In the genomic region with DNA sequence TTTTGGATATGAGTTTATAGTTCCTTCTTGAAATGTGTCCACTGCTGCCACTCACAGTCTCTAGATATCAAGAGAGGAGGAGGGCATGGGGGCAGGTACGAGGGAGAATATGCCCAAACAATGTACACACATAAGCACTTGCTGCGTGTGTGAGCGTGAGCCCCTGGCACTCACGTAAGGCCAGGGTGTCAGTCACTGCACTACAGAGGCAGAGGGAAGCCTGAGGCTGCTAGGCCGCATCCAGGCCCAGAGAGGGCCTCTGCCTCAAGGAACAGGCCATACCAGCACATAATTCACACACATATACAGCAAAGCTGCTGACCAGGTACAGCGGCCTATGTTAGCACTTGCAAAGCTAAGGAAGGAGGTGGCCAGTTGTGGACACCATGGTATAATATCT, we compare ENCODE assay signal across 9 mouse cellular contexts. TPM values are rescaled to one million over a fixed set of nuclear protein-coding genes. Genes with fewer than 3 reads are reported as not detected.
DNase-seq lines count a peak whose midpoint lies in the region; ATAC-seq and TF ChIP-seq lines count a peak whose summit lies in the region.
"Had no signal": no experiment of that assay in that cellular context is flagged by ENCODE, and none has a peak within 500 bp of the region (broad histone marks: within the 10 kb centered on the region; RNA-seq: fewer than 3 reads in every experiment).

No protein-coding gene starts in this region.

- TF ChIP-seq POLR2A in kidney, adult 2 months (IDR thresholded peaks at IDR 0.05; ENCODE audit: low read depth, low read length), result no peak
- TF ChIP-seq POLR2A in CH12.LX (IDR thresholded peaks at IDR 0.05; ENCODE audit: low read depth, low read length), result no peak

- no peaks in the 10 kb centered on the region for H3K36me3 ChIP-seq in kidney, adult 2 months (ENCODE audit: control insufficient read depth, insufficient read depth, low read length)
- peaks cover 7 to 26% of the 10 kb centered on the region in 2 experiments for H3K36me3 ChIP-seq in CH12.LX (replicated peaks in 1 of 2; ENCODE audit: control insufficient read depth in 1 of 2, insufficient read depth in 1 of 2, low read length in 1 of 2)
- H3K36me3 ChIP-seq in embryonic facial prominence, embryonic 14.5 days (ENCODE audit: control insufficient read depth, insufficient read depth, low read length), result peaks cover 20% of the 10 kb centered on the region
- peaks cover 19% of the 10 kb centered on the region for H3K36me3 ChIP-seq in limb, embryonic 13.5 days

- 79% methylated on average over 6 of the region's 6 CpGs for WGBS in kidney, adult 2 months
- 88% methylated on average over 6 of the region's 6 CpGs for WGBS in embryonic facial prominence, embryonic 14.5 days
- 81% methylated on average over 6 of the region's 6 CpGs for WGBS in limb, embryonic 13.5 days

- TF ChIP-seq EP300 in CH12.LX (IDR thresholded peaks at IDR 0.05; ENCODE audit: low read length), result no peak

- H3K9me3 ChIP-seq in CH12.LX (replicated peaks; ENCODE audit: low read length), result no peaks in the 10 kb centered on the region
- H3K9me3 ChIP-seq in embryonic facial prominence, embryonic 14.5 days (ENCODE audit: control insufficient read depth, low read length), result no peaks in the 10 kb centered on the region
- H3K9me3 ChIP-seq in limb, embryonic 13.5 days, result no peaks in the 10 kb centered on the region

- H3K4me2 ChIP-seq in CH12.LX (ENCODE audit: insufficient read depth, low read depth, poor library complexity, severe bottlenecking), result peak overlapping the region; percentile 97
- H3K4me2 ChIP-seq in embryonic facial prominence, embryonic 14.5 days (ENCODE audit: low read depth, low read length), result peak overlapping the region; percentile 78
- peak overlapping the region; percentile 71 for H3K4me2 ChIP-seq in limb, embryonic 13.5 days (replicated peaks)

- H3K27me3 ChIP-seq in kidney, adult 2 months (replicated peaks; ENCODE audit: control insufficient read depth, insufficient read depth, low read length), result no peaks in the 10 kb centered on the region
- no peaks in the 10 kb centered on the region for H3K27me3 ChIP-seq in CH12.LX (replicated peaks)
- no peaks in the 10 kb centered on the region for H3K27me3 ChIP-seq in embryonic facial prominence, embryonic 14.5 days (replicated peaks; ENCODE audit: control insufficient read depth, insufficient read depth, low read length)
- no peaks in the 10 kb centered on the region for H3K27me3 ChIP-seq in limb, embryonic 13.5 days
- H3K27me3 ChIP-seq: Patski had no signal

- no peak for TF ChIP-seq CTCF in kidney, adult 2 months (conservative IDR thresholded peaks at IDR 0.05; ENCODE audit: insufficient read depth, insufficient read length, low read depth, low read length)
- TF ChIP-seq CTCF in CH12.LX (conservative IDR thresholded peaks at IDR 0.05 in 1 of 2, IDR thresholded peaks at IDR 0.05 in 1 of 2; ENCODE audit: low read depth in 2 of 2, low read length in 2 of 2), result no peak

- no peak overlapping the region for H3K4me3 ChIP-seq in kidney, adult 2 months (ENCODE audit: insufficient read depth, low read depth, low read length)
- H3K4me3 ChIP-seq in CH12.LX (replicated peaks in 1 of 3; ENCODE audit: low read depth in 2 of 3, low read length in 2 of 3, poor library complexity in 1 of 3), result peak overlapping the region; percentile 61 to 96 (median 74)
- peak overlapping the region; percentile 99; the same call in 1 of the 2 replicates for H3K4me3 ChIP-seq in embryonic facial prominence, embryonic 14.5 days (ENCODE audit: low read depth, low read length)
- H3K4me3 ChIP-seq in limb, embryonic 13.5 days, result peak overlapping the region; percentile 77

- dilution Hi-C loops in CH12.LX (cut with MboI; ENCODE audit: extremely low pct_ligation_motif_present, extremely low pct_unique_long_range_greater_than_20kb, low sequenced_read_pairs), result no loop called here

- peaks cover 12% of the 10 kb centered on the region; the same call in 1 of the 2 replicates for H3K4me1 ChIP-seq in kidney, adult 2 months (ENCODE audit: control insufficient read depth, insufficient read depth, low read length)
- peaks cover 6 to 24% of the 10 kb centered on the region in 2 experiments for H3K4me1 ChIP-seq in CH12.LX (ENCODE audit: control insufficient read depth in 1 of 2, insufficient read depth in 2 of 2)
- H3K4me1 ChIP-seq in embryonic facial prominence, embryonic 14.5 days (ENCODE audit: control insufficient read depth, insufficient read depth, low read length), result peaks cover 12% of the 10 kb centered on the region
- H3K4me1 ChIP-seq in limb, embryonic 13.5 days, result peaks cover 18% of the 10 kb centered on the region

- H3K79me2 ChIP-seq in CH12.LX (replicated peaks; ENCODE audit: control insufficient read depth, extremely low read depth, insufficient read depth, poor library complexity, severe bottlenecking), result peaks cover 40% of the 10 kb centered on the region

- DNase-seq in kidney, adult 2 months, result no peak
- DNase-seq in kidney, adult 11 months, result no peak
- DNase-seq in CH12.LX (ENCODE audit: extremely low read depth), result no peak
- DNase-seq in embryonic facial prominence, embryonic 14.5 days (ENCODE audit: low spot score), result no peak
- no peak for DNase-seq in testis, postnatal 14 days (ENCODE audit: low spot score)
- DNase-seq in frontal cortex, postnatal 10 days (ENCODE audit: low spot score in 2 of 2), result no peak

- H3K27ac ChIP-seq in kidney, adult 2 months (ENCODE audit: insufficient read depth, low read depth, low read length), result 0 out of 2 replicates have a peak overlapping the region, but pooled peaks have one; percentile 3
- peak overlapping the region; percentile 83 for H3K27ac ChIP-seq in CH12.LX (ENCODE audit: insufficient read depth, low read depth)
- no peak overlapping the region for H3K27ac ChIP-seq in embryonic facial prominence, embryonic 14.5 days (replicated peaks; ENCODE audit: low read depth, low read length)
- no peak overlapping the region for H3K27ac ChIP-seq in limb, embryonic 13.5 days

- in situ Hi-C loops in CH12.LX (cut with MboI; ENCODE audit: low pct_ligation_motif_present, low pct_unique_long_range_greater_than_20kb, low sequenced_read_pairs), result no loop called here

- no peak for ATAC-seq in embryonic facial prominence, embryonic 14.5 days (ENCODE audit: low read depth)
- ATAC-seq in limb, embryonic 13.5 days (ENCODE audit: low FRiP score, low read depth), result no peak
- ATAC-seq in CD4-positive, CD25-positive, alpha-beta regulatory T cell, adult 4 months, result no peak
- ATAC-seq: Patski had no signal

- H3K9ac ChIP-seq in CH12.LX (ENCODE audit: insufficient read depth, low read depth), result peak overlapping the region; percentile 86
- peak overlapping the region; percentile 99; the same call in 1 of the 2 replicates for H3K9ac ChIP-seq in embryonic facial prominence, embryonic 14.5 days (ENCODE audit: low read depth, low read length)
- H3K9ac ChIP-seq in limb, embryonic 13.5 days, result 0 out of 2 replicates have a peak overlapping the region, but pooled peaks have one; percentile 40

- TF ChIP-seq RAD21 in CH12.LX (IDR thresholded peaks at IDR 0.05; ENCODE audit: low read depth, low read length), result no peak

TF ChIP-seq in CH12.LX, 34 proteins besides CTCF, POLR2A, EP300 and RAD21 (continues in another document):
- TF ChIP-seq JUND (conservative IDR thresholded peaks at IDR 0.05; ENCODE audit: low read depth, low read length) (no peak), PAX5 (IDR thresholded peaks at IDR 0.05; ENCODE audit: low read length) (no peak), NRF1 (IDR thresholded peaks at IDR 0.05; ENCODE audit: low read depth, low read length) (no peak), ZNF384 (IDR thresholded peaks at IDR 0.05; ENCODE audit: low read depth, low read length) (no peak), POLR2AphosphoS2 (IDR thresholded peaks at IDR 0.05; ENCODE audit: low read depth, low read length) (no peak), MEF2A (IDR thresholded peaks at IDR 0.05; ENCODE audit: borderline replicate concordance, low read depth, low read length) (no peak), CHD1 (IDR thresholded peaks at IDR 0.05; ENCODE audit: low read depth, low read length) (no peak), NELFE (IDR thresholded peaks at IDR 0.05; ENCODE audit: low read depth, low read length) (no peak), SMC3 (IDR thresholded peaks at IDR 0.05; ENCODE audit: low read depth, low read length) (no peak), IRF4 (IDR thresholded peaks at IDR 0.05; ENCODE audit: low read depth, low read length) (no peak), ZKSCAN1 (IDR thresholded peaks at IDR 0.05; ENCODE audit: borderline replicate concordance, low read depth, low read length) (no peak), KAT2A (IDR thresholded peaks at IDR 0.05; ENCODE audit: insufficient replicate concordance, low read length) (no peak), MAZ (IDR thresholded peaks at IDR 0.05; ENCODE audit: low read depth, low read length) (no peak), HCFC1 (IDR thresholded peaks at IDR 0.05; ENCODE audit: low read depth, low read length) (no peak)

RNA-seq across cellular contexts. Expression of a gene that starts 2.1 kb away (rescaled TPM):
- 28.5 and 33.8 TPM in 2 replicates for polyA plus RNA-seq in kidney, adult 2 months (2012; rRNA removed)
- total RNA-seq in CH12.LX (2012; rRNA removed) (54.4 and 65.0 TPM in 2 replicates), CH12.LX (2014; rRNA removed) (99.9 and 111 TPM in 2 replicates)
- 57.9 and 65.9 TPM in 2 replicates for polyA plus RNA-seq in CH12.LX (2012; ENCODE audit: insufficient read length, low read depth)
- polyA plus RNA-seq in embryonic facial prominence, embryonic 14.5 days (2014; fragmentation: Nextera tagmentation; extraction: Ambion mirVana), result 68.0 and 75.5 TPM in 2 replicates
- polyA plus RNA-seq in limb, embryonic 13.5 days (2015; fragmentation: Nextera tagmentation; extraction: Ambion mirVana), result 54.1 and 57.2 TPM in 2 replicates
- 10 to 100 TPM; 11.8 to 17.7 TPM for polyA plus RNA-seq in CD4-positive, CD25-positive, alpha-beta regulatory T cell, adult 4 months (2017; shearing (Covaris generic))

RNA-seq across cellular contexts. Expression of a gene that starts 44.8 kb away (rescaled TPM):
- 1.0 and 1.1 TPM in 2 replicates for polyA plus RNA-seq in kidney, adult 2 months (2012; rRNA removed)
- 172 and 199 TPM in 2 replicates for total RNA-seq in CH12.LX (2012; rRNA removed)
- total RNA-seq in CH12.LX (2014; rRNA removed), result 416 and 456 TPM in 2 replicates
- 243 and 337 TPM in 2 replicates for polyA plus RNA-seq in CH12.LX (2012; ENCODE audit: insufficient read length, low read depth)
- 169 and 219 TPM in 2 replicates for polyA plus RNA-seq in embryonic facial prominence, embryonic 14.5 days (2014; fragmentation: Nextera tagmentation; extraction: Ambion mirVana)
- polyA plus RNA-seq in limb, embryonic 13.5 days (2015; fragmentation: Nextera tagmentation; extraction: Ambion mirVana), result 241 and 246 TPM in 2 replicates
- polyA plus RNA-seq in CD4-positive, CD25-positive, alpha-beta regulatory T cell, adult 4 months (2017; shearing (Covaris generic)), result 10 to 100 TPM in 1 of 2 experiments, 1 to 10 TPM in 1; 9.1 to 22.6 TPM

RNA-seq across cellular contexts. Expression of a gene that starts 55.4 kb away (rescaled TPM):
- polyA plus RNA-seq in kidney, adult 2 months (2012; rRNA removed), result 0.19 and 0.23 TPM in 2 replicates
- total RNA-seq in CH12.LX (2012; rRNA removed), result 23.7 and 30.2 TPM in 2 replicates
- 49.3 and 54.2 TPM in 2 replicates for total RNA-seq in CH12.LX (2014; rRNA removed)
- polyA plus RNA-seq in CH12.LX (2012; ENCODE audit: insufficient read length, low read depth), result 49.1 and 50.8 TPM in 2 replicates
- 23.3 and 30.5 TPM in 2 replicates for polyA plus RNA-seq in embryonic facial prominence, embryonic 14.5 days (2014; fragmentation: Nextera tagmentation; extraction: Ambion mirVana)
- polyA plus RNA-seq in limb, embryonic 13.5 days (2015; fragmentation: Nextera tagmentation; extraction: Ambion mirVana), result 40.2 and 40.7 TPM in 2 replicates
- 1 to 10 TPM; 2.8 to 4.6 TPM for polyA plus RNA-seq in CD4-positive, CD25-positive, alpha-beta regulatory T cell, adult 4 months (2017; shearing (Covaris generic))

Comparison
In these comparisons a context has a peak if more than half of its experiments do, and no peak if none do; other contexts are left out.
1. H3K27ac ChIP-seq: peak in kidney, adult 2 months (single experiment) and CH12.LX (single experiment); none in embryonic facial prominence, embryonic 14.5 days (single experiment) and limb, embryonic 13.5 days (single experiment).
2. H3K9ac ChIP-seq: peak in every context shown above with its lines; median percentile 99 in embryonic facial prominence, embryonic 14.5 days; 86 in CH12.LX; 40 in limb, embryonic 13.5 days.
3. Peak in every context shown above with its lines, with median percentiles within 50 percentile points of each other: H3K4me2 ChIP-seq.